Mouse (Mus musculus): ENCODE data around the gene Gm27021.

- TF ChIP-seq CTCF (IDR thresholded peaks at IDR 0.05; ENCODE audit: control insufficient read depth, insufficient read depth, insufficient replicate concordance, low read depth, low read length) (no peak), POLR2A (IDR thresholded peaks at IDR 0.05; ENCODE audit: control insufficient read depth, low read depth, low read length) (no peak)
Measured at GRCm38 (mm10) chr8:120571561-120571960, 96.3 kb downstream of the Gm27021 start.
